Mouse (Mus musculus): ENCODE measurements around the gene Cadm4.
A peak's percentile ranks its signal among the peaks of the same experiment; 100 is the strongest.

GRCm38 (mm10) chr7:24462388-24463319 is 19.2 kb upstream of the Cadm4 start, which contains the start of gene Plaur:
- 0 out of 2 replicates have a peak, but pooled peaks have one; percentile 18 for TF ChIP-seq POLR2A (IDR thresholded peaks at IDR 0.05; ENCODE audit: insufficient read depth, low read depth, low read length)
- no peak for TF ChIP-seq CTCF (IDR thresholded peaks at IDR 0.05)
- no peak for TF ChIP-seq EP300 (IDR thresholded peaks at IDR 0.05; ENCODE audit: insufficient read depth, low read depth, low read length)

Measured in heart, adult 2 months (tissue).